Mouse (Mus musculus): ENCODE data around the gene Ubald2. TPM values are rescaled to one million over a fixed set of nuclear protein-coding genes. Genes with fewer than 3 reads are reported as not detected.

The Ubald2 gene
- total RNA-seq, 2 experiments from 2014 or later, result 30.9 to 42.6 TPM

DNA sequence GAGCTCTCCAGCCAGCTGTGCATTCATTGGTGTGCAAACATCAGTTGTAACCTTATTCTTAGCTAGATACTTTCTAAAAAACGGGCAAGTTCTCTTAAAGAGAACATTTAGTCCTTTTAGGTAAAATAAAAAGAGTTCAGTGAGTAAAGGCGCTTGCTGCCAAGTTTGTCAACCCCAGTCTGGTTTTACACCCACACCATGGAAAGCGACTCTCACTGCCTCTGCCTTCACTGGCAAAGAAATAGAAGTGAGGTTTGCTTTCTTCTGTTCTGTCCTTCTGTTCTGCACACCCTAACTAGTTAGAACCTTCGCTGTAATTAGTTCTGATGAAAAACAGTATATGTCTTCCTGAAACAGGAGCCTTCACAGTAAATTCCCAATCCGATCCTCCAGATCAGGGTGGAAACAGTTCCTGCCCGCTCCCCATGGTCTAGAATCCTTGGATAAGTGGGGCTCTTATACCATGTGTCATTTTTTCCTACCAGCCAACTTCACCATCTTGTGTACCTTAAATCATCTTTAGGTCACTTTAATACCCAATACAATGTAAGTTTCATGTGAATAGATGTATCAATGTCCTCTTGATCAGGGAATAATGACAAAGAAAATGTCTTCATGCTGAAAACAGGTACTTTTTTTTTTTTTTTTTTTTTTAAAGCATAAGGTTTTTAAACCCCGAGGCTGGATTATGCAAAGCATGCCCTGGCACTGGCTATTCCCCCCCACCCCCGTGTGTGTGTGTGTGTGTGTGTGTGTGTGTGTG is 1.1 kb upstream of the Ubald2 start:
- DNase-seq, result no peak

- DNase-seq, result peak; percentile 80 to 84
Measured at GRCm38 (mm10) chr11:116434287-116434966, 533 bp downstream of the Ubald2 start.

DNA sequence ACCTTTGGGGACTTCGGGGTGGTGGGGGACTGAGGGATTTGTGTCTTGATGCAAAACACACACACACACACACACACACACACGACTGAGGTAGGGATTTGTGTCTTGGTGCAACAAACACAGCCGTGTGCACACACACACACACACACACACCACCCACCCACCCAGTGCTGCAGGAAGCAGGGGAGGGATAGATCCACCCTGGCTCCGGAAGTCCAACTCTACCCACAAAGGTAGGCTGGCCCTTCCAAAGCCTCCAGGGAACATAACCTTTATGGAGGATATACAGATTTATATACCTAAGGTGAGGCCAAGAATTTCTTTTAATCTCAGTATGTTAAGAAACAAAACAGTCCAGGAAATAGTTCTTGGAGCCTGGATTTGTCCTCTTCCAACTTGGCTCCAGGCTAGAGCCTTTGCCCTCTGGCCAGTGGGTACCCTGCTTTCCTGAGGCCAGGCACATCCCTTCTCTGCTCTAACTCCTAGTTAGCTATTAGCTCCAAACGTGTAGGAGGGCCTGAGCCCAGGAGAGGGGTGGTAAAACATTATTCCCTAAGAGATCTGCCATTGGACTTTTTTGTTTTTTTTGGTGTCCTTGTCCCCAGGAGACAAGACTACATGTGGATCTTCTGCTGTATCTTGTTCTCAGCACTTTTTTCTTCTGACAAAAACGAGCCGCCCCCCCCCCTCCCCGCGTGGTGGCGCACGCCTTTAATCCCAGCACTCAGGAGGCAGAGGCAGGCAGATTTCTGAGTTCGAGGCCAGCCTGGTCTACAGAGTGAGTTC is 1.3 kb downstream of the Ubald2 start:
- DNase-seq, result no peak

DNA sequence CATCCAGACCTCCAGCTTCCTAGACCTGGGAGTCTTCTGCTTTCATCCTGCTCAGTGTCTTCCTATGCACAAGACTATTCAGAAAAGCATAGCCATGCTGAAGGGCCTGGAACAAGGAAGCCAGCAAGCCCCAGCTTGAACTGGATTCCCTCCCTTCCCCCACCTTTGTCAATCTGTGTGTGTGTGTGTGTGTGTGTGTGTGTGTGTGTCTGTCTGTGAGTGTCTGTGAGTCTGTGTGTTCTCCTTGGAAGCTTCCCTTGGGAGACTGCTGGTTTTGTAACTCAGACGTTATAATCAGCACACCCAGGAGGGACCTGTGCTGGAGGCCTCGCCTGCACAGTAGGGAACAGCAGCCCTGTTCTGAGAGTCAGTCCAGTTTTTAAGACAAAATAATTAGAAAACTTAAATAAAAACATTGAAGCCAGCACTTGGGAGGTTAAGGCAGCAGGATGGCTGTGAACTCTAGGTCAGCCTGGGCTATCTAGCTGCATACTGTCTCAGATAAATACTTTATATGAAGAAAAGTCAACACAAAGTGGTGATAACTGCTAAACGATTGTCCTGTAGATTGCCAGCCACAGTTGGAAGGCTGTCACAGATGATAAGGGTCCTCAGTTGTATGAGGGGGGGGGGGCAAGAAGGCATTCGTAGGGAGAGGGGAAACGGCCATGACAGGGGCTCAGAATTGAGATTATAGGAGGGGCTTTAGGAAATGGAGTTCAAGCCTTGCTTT is 2.3 kb downstream of the Ubald2 start:
- no peak for DNase-seq

- peak; percentile 47 to 68 for DNase-seq
Measured at GRCm38 (mm10) chr11:116436725-116437331, 2.9 kb downstream of the Ubald2 start.

GRCm38 (mm10) chr11:116437541-116437940 is 3.6 kb downstream of the Ubald2 start:
- no peak for DNase-seq

DNA sequence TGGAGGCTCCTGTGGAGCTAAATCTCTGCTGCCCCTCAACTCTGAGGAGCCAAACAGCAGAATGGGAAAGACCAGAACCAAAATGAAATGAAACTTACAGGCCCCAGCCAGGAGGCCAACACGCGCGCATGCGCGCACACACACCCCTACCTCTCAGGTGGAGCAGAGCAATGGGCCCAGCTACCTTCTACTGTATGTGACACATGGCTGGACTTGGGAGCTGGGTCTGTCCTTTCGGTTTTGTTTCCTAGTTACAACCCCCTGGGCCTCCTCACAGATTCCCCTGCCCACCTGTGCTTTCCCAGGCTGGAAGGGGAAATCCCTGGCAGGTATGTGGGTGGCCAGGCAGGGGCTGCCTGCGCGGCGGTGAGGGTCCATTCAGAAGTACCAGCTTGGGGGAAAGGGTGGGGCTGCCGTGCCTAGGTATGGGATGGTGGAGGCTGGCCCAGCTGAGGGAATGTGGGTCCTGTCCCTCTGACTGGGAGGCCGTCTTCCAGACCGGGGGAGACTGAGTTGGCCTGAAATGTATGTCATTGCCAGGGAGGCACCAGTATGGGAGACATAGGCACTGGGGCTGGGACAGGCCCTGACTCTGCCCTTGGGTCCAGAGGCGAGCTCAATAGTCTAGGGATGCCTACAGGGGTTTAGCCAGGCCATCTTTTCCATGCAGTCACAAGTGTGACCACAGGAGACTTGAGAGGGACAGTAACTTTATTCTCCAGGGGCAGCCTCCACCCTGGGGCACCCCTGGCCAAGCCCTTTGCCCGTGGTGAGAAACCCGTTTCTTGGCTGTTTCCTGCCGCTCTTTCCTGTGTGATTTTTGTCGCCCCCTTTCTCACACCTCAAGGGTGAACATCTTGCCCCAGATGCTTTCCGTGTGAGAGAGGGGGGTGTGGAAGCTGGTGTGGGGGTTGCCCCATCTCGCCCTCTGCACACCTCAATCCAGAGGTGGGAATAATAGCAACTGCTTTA is 5.7 kb downstream of the Ubald2 start:
- no peak for DNase-seq

DNA sequence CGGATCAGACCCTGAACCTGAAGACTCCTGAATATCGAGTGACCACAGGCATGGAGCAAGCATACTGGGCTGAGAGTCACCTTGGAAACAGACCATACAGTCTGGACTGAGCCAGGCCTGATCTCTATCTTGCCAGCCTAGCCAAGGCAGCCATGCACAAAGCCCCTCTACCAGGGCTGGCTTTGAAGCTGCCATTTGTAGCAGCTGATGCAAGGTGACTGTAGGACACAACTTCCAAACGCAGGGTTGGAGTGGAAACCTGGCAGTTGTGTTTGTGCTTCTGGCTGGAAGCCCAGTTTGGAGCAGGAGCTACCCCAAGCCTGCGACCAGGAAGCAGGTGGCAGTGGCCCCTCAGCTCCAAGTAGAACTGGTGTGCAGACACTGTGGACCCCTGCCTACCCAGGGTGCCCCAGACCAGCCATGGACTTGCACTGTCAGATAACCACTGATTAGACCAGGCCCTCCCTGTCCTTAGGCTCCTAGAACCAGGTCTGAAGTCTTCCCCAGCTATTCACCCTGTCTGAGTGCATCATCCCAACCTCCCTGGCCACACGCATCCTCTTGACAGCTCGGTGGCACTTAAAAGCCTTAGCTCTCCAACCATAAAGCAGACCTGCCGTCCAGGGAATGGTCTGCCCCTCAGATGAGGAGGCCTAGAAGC is 6.6 kb downstream of the Ubald2 start:
- DNase-seq, result no peak

DNA sequence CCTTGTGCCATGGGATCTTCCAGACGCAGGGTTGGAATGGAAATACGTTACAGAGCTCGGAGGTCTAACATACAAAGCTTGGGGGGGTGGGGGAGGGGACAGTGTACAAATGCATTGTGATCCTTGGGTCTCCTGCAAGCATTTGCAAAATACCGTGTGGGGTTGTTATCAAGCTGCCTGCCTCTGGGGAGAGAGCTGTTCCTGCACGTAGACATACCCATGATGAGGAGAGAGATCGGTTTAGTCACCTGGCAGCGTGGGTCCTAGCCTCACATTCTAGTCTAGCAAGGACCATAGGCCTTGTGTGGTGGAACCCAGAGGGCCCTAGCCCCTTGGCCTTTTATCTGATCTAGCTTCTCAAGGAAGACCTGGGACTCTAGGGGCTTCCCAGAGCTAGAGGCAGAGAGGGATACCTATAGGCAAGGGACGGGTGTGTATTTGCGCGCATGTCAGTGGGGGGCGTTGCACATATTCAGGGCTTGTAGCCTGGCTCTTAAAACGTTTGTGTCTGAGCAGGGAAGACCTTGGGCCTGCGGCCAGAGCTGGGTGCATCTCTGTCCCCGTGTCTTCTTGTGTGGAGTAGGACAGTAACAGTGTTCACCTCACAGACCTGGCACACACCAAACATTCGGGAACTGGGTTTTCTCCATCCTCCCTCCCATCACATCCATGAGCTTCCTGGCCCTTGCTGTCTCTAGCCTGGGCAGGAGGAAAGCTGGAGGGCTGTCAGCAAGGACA is 8.4 kb downstream of the Ubald2 start:
- DNase-seq, result peak; percentile 58 to 64

GRCm38 (mm10) chr11:116442867-116443177 is 8.9 kb downstream of the Ubald2 start:
- DNase-seq, result no peak

DNA sequence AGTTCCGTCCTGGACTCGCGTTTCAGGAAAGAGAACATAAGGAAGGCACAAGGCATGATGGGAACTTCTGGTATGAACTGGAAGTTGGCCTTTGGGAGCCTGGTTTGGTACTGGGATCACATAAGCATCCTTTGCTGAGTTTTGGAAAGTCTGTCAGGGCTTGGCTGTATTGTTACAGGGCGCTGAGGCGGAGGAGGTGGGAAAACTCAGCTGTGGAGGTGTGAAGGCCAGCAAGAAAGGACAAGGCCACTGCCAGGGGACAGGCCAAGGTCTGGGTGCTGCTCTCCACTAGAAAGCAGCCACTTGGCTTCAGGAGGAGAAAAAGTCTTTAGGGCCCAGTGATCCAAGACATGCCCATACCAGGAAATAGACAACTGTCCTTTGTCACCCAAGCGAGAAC is 9.4 kb downstream of the Ubald2 start:
- peak in 1 of 2 experiments; percentile 51 for DNase-seq

- DNase-seq, result no peak
Measured at GRCm38 (mm10) chr11:116443935-116444334, 10.0 kb downstream of the Ubald2 start.

DNA sequence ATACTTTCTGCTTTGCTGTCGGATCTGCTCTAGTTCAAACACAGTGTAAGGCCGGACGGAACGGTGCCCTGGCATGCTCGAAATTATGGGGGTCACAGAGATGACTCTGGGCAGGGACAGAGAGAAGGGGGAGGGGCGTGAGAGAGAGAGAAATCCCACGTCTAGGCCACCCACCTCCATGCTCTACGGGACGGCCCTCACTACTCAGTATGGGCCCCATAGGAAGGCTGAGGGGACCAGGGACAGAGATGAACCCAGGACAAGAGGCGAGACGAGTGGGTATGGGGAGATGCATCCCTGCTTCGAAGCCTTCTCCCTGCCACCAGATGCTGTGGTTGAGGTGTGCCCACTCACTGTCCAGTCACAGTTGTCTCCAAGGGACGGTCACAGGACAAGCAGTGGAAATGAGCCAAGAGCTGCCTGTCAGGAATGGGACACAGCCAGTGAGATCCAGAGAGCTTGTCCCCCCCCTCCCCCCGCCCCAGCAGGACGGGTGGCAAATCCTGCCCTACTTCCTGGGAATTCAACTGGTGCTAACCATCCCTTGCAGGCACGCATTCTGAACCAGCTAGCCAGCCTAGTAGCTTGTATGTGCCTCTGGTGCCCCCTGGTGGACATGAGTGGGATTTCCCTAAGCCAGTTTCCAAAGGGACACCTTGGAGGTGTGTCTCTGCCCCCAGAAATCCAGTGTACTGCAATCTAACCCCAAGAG is 11.9 kb downstream of the Ubald2 start:
- DNase-seq, result peak; percentile 94 to 95

- no peak for DNase-seq
Measured at GRCm38 (mm10) chr11:116446308-116446887, 12.5 kb downstream of the Ubald2 start.

DNA sequence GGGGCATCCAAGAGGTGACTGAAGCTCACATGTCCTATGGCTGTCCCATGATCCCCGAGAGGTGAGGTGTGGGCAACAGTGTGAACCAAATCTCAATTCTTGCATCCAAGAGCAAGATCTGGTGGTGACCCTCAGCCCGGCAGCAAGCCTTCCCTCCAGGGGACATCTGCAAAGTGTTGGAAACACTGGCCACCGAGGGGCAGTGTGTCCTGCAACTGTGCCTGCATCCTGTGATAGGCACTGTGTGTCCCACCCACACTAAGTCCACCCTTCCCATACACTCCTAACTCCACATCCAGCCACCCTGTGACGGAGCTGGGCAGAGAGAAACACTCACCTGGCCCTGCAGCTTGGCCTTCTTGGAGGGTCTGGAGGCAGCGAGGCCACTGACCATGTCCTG is 13.9 kb downstream of the Ubald2 start:
- no peak for DNase-seq

- no peak for DNase-seq
Measured at GRCm38 (mm10) chr11:116449341-116449740, 15.4 kb downstream of the Ubald2 start.

DNA sequence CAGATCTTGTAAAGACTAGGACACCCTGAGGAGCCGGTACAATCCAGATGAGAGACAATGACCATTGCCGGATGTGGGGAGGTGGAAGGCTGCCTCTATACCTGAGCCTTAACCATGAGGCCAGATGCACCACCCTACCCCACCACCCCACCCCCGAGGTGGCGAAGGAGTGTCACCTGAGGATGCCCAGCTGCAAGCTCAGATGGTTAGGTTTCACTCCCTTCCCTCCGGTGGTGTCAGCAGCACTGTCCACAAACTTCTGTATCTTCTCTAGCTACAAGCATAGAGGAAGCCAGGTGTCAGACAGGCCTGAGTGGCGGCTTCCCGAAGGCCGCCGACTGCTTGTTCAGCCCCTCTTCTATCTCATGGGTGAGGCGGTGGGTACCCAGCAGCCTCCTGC is 20.0 kb downstream of the Ubald2 start:
- DNase-seq, result no peak

DNA sequence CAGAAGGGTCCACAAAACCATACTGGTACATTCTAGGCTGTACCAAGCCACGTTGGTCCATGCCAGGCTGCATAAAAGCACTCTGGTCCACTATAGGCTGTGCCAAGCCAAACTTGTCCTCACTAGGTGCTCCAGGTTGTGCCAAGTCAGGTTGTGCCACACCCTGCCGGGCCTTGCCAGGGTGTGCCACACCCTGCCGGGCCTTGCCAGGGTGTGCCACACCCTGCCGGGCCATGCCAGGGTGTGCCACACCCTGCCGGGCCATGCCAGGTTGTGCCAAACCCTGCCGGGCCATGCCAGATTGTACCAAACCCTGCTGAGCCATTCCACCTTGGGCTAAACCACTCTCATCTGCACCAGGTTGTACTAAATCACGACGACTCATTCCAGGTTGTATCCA is 22.3 kb downstream of the Ubald2 start:
- no peak for DNase-seq

Measured in adrenal gland, postnatal 36 days (tissue).